Mouse (Mus musculus) heart, embryonic 16.5 days (tissue): ENCODE results near the gene Mgst1. TPM values are rescaled to one million over a fixed set of nuclear protein-coding genes. Genes with fewer than 3 reads are reported as not detected.

Experiments
- ATAC-seq: fragments of 200-750 bp; cut with Nextera tagmentation; replicated peaks from 2 replicates; pipeline ENCODE4 v1.8.0; 2017; ENCODE audit warnings: moderate number of reproducible peaks; ENCODE audit not compliant: insufficient read depth, low FRiP score; ENCODE audit errors: extremely low read depth
- H3K27ac ChIP-seq: fragments of 300-500 bp; sonication (generic); 2 replicates; pipeline ENCODE4 v1.5.1; 2014; ENCODE audit warnings: mild to moderate bottlenecking, low read length, control low read depth, moderate library complexity
- H3K27me3 ChIP-seq: fragments of 300-500 bp; sonication (generic); 2 replicates; pipeline ENCODE4 v1.6.1; 2014; ENCODE audit warnings: low read length, mixed read lengths; ENCODE audit not compliant: control insufficient read depth, insufficient read depth
- H3K36me3 ChIP-seq: fragments of 300-500 bp; sonication (generic); 2 replicates; pipeline ENCODE4 v1.6.1; 2014; ENCODE audit not compliant: control insufficient read depth, insufficient read depth
- H3K4me1 ChIP-seq: fragments of 300-500 bp; sonication (generic); 2 replicates; pipeline ENCODE4 v1.6.1; 2014; ENCODE audit warnings: low read length, mixed read lengths; ENCODE audit not compliant: control insufficient read depth, insufficient read depth
- H3K4me2 ChIP-seq: fragments of 300-500 bp; sonication (generic); 2 replicates; pipeline ENCODE4 v1.6.1; 2014; ENCODE audit warnings: low read depth, mild to moderate bottlenecking, control low read depth, low read length
- H3K4me3 ChIP-seq: fragments of 300-500 bp; sonication (generic); 2 replicates; pipeline ENCODE4 v1.5.1; 2014; ENCODE audit warnings: mild to moderate bottlenecking, control low read depth, low read length
- H3K9ac ChIP-seq: fragments of 300-500 bp; sonication (generic); 2 replicates; pipeline ENCODE4 v1.6.1; 2014; ENCODE audit warnings: low read length, control low read depth
- H3K9me3 ChIP-seq: fragments of 300-500 bp; sonication (generic); replicated peaks from 2 replicates; pipeline ENCODE4 v1.6.1; 2016; ENCODE audit warnings: low read length; ENCODE audit not compliant: control insufficient read depth
- WGBS: fragments of 180-500 bp; shearing (Covaris S2); extraction: QIAGEN DNeasy Blood & Tissue Kit; methylation state at CpG from one replicate; pipeline ENCODE4 v1.1.7; 2014; 5-methylcytosine and 5-hydroxymethylcytosine counted together
- polyA plus RNA-seq: library from polyadenylated mRNA; unstranded; fragments of >200 nt; fragmentation: Nextera tagmentation; extraction: Ambion mirVana; gene quantifications from 2 replicates; pipeline ENCODE4 v1.2.1, GENCODE M21; 2015

Gene Mgst1
- polyA plus RNA-seq, 1 experiment from 2014 or later, result 123 TPM

GRCm38 (mm10) chr6:138130541-138130940, 9.6 kb upstream of the Mgst1 start:
- no peak overlapping the region for H3K4me3 ChIP-seq
- H3K27me3 ChIP-seq, result no peaks in the 10 kb centered on the region
- H3K4me2 ChIP-seq, result no peak overlapping the region
- no peaks in the 10 kb centered on the region for H3K36me3 ChIP-seq
- H3K9me3 ChIP-seq, result no peaks in the 10 kb centered on the region
- ATAC-seq, result no peak
- H3K9ac ChIP-seq, result no peak overlapping the region
- H3K4me1 ChIP-seq, result peaks cover 6% of the 10 kb centered on the region
- 68% methylated on average over 3 of the region's 3 CpGs for WGBS
- H3K27ac ChIP-seq, result no peak overlapping the region

GRCm38 (mm10) chr6:138140336-138140735, 220 bp downstream of the Mgst1 start:
- H3K27ac ChIP-seq, result peak overlapping the region; percentile 71
- peak overlapping the region; percentile 71 for H3K9ac ChIP-seq
- WGBS, result 1% methylated on average over 16 of the region's 16 CpGs
- no peaks in the 10 kb centered on the region for H3K27me3 ChIP-seq
- peak overlapping the region; percentile 53 for H3K4me2 ChIP-seq
- H3K4me1 ChIP-seq, result peaks cover 16% of the 10 kb centered on the region
- H3K36me3 ChIP-seq, result no peaks in the 10 kb centered on the region
- peak overlapping the region; percentile 65 for H3K4me3 ChIP-seq
- ATAC-seq, result peak; percentile 69
- no peaks in the 10 kb centered on the region for H3K9me3 ChIP-seq

- Histone ChIP-seq H3K4me3 (peak overlapping the region; percentile 65), H3K27ac (peak overlapping the region; percentile 71), H3K4me1 (peaks cover 16% of the 10 kb centered on the region), H3K9me3 (no peaks in the 10 kb centered on the region), H3K9ac (peak overlapping the region; percentile 71), H3K36me3 (no peaks in the 10 kb centered on the region), H3K27me3 (no peaks in the 10 kb centered on the region), H3K4me2 (peak overlapping the region; percentile 53)
- WGBS, result 47% methylated on average over 4 of the region's 4 CpGs
- peak; percentile 61 for ATAC-seq
These were observed 1.0 kb downstream of the Mgst1 start for GRCm38 (mm10) chr6:138141111-138141592.

DNA sequence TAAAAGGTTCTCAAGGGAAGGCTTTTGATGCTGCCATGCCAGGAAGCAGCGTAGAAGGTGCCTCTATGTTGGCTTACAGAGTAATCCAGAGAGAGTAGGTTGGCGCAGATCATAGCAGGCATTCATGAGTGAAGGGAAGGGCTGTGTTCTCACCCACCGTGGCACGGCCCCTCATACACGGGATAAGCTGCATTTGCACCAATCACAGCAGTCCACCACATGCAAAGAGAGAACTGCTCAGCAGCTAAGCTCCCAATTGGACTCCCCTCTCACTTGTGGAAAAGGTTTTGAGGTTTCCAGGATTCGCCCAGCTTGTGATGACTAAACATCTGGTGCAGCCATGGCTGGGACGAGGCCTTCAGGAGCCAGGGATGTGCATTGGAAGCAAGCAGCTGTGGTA, 2.5 kb downstream of the Mgst1 start:
- no peak overlapping the region for H3K4me3 ChIP-seq
- peaks cover 16% of the 10 kb centered on the region for H3K4me1 ChIP-seq
- H3K27ac ChIP-seq, result no peak overlapping the region
- 86% methylated on average over 7 of the region's 7 CpGs for WGBS
- no peak overlapping the region for H3K4me2 ChIP-seq
- no peak for ATAC-seq
- no peaks in the 10 kb centered on the region for H3K9me3 ChIP-seq
- H3K36me3 ChIP-seq, result no peaks in the 10 kb centered on the region
- no peak overlapping the region for H3K9ac ChIP-seq
- no peaks in the 10 kb centered on the region for H3K27me3 ChIP-seq

GRCm38 (mm10) chr6:138143450-138143849, 3.3 kb downstream of the Mgst1 start:
- no peaks in the 10 kb centered on the region for H3K9me3 ChIP-seq
- ATAC-seq, result no peak

GRCm38 (mm10) chr6:138153111-138153510, 13.0 kb downstream of the Mgst1 start:
- Histone ChIP-seq H3K9me3 (0 out of 2 replicates have a peak, but pooled peaks cover 3% of the 10 kb centered on the region), H3K36me3 (peaks cover 6% of the 10 kb centered on the region; the same call in 1 of the 2 replicates), H3K4me3 (no peak overlapping the region), H3K27ac (no peak overlapping the region), H3K4me1 (no peaks in the 10 kb centered on the region), H3K27me3 (no peaks in the 10 kb centered on the region), H3K4me2 (no peak overlapping the region), H3K9ac (no peak overlapping the region)
- 24% methylated on average over 5 of the region's 5 CpGs for WGBS
- no peak for ATAC-seq

More at GRCm38 (mm10) chr6:138143450-138143849, 3.3 kb downstream of the Mgst1 start:
- no peaks in the 10 kb centered on the region for H3K27me3 ChIP-seq
- H3K4me2 ChIP-seq, result no peak overlapping the region
- H3K4me1 ChIP-seq, result peaks cover 16% of the 10 kb centered on the region
- no peak overlapping the region for H3K27ac ChIP-seq
- H3K36me3 ChIP-seq, result no peaks in the 10 kb centered on the region
- no peak overlapping the region for H3K4me3 ChIP-seq
- no peak overlapping the region for H3K9ac ChIP-seq
- WGBS, result 67% methylated on average over 3 of the region's 3 CpGs

- H3K9ac ChIP-seq, result no peak overlapping the region
- H3K4me3 ChIP-seq, result no peak overlapping the region
- H3K4me1 ChIP-seq, result peaks cover 3% of the 10 kb centered on the region; the same call in 1 of the 2 replicates
- H3K27ac ChIP-seq, result no peak overlapping the region
- no peak overlapping the region for H3K4me2 ChIP-seq
- H3K27me3 ChIP-seq, result no peaks in the 10 kb centered on the region
- no peak for ATAC-seq
- H3K36me3 ChIP-seq, result no peaks in the 10 kb centered on the region
- 80% methylated on average over 7 of the region's 7 CpGs for WGBS
- H3K9me3 ChIP-seq, result no peaks in the 10 kb centered on the region
These were observed 23.8 kb downstream of the Mgst1 start for GRCm38 (mm10) chr6:138163920-138164319.

DNA sequence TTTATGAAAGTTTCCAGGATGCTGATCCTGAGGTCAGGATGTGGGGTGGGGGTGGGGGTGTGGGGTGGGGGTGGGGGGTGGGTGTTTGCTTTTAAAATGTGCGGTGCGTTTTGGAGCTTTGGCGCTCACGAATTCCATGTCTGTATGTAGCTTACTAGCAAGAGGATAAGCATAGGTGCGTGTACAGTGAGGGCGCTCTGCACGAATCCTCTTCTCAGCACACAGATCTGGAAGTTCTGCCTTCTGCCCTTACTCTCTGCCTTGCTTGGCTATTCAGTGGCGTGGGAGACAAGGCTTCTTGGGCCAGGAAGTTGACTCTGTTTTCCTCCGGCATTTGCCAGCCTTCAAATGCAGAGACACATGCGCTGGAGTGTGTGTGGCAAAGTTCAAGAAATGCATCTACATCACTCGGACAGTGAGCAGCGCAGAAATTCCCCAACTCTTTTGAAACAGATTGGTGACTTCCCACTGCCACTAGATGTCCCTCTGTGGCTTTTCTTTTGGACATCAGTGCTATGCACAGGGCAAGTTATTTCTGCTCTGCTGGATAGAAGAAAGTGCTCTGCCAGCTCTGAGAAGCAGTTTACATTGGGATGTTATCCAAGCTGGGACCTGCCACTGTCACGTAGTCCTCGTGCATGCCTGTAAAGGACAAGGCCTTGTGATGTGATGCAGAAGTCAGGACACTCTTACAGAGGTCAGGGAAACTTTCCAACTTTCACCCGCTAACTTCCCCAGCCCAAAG, 31.5 kb downstream of the Mgst1 start:
- WGBS, result 59% methylated on average over 15 of the region's 15 CpGs
- peak; percentile 98 for ATAC-seq

More for the DNA sequence above, 31.5 kb downstream of the Mgst1 start:
- 0 out of 2 replicates have a peak overlapping the region, but pooled peaks have one; percentile 9 for H3K9ac ChIP-seq
- H3K4me3 ChIP-seq, result no peak overlapping the region
- H3K9me3 ChIP-seq, result no peaks in the 10 kb centered on the region
- no peaks in the 10 kb centered on the region for H3K27me3 ChIP-seq
- H3K4me1 ChIP-seq, result 0 out of 2 replicates have a peak, but pooled peaks cover 3% of the 10 kb centered on the region
- no peaks in the 10 kb centered on the region for H3K36me3 ChIP-seq
- H3K27ac ChIP-seq, result peak overlapping the region; percentile 68
- H3K4me2 ChIP-seq, result peak overlapping the region; percentile 23; the same call in 1 of the 2 replicates
